Mouse (Mus musculus) gastrocnemius, postnatal 10 days (tissue): ENCODE measurements around the gene Hdac11. TPM values are rescaled to one million over a fixed set of nuclear protein-coding genes. Genes with fewer than 3 reads are reported as not detected.
"Not testable (repeated sequence)": the region's sequence is repeated elsewhere in the genome, so short reads cannot be mapped to it uniquely, and the experiment has no call there.

ENCODE experiments used
- DNase-seq: peaks from one replicate; pipeline ENCODE4 v3.0.0; 2021; ENCODE audit warnings: mixed read lengths
- total RNA-seq, 2 experiments: library from RNA; stranded (reverse); gene quantifications; 2 replicates each; pipeline ENCODE4 v1.2.3; 2021

Gene Hdac11
- total RNA-seq, 2 experiments from 2014 or later = 14.1 to 17.2 TPM

GRCm38 (mm10) chr6:91202571-91202970 lies 46.1 kb downstream of the Hdac11 start:
- DNase-seq = no peak

GRCm38 (mm10) chr6:91205346-91205745 lies 48.9 kb downstream of the Hdac11 start:
- no peak for DNase-seq

GRCm38 (mm10) chr6:91205791-91206190 lies 49.3 kb downstream of the Hdac11 start:
- no peak for DNase-seq

- DNase-seq = no peak
Measured at GRCm38 (mm10) chr6:91207491-91207890, 51.0 kb downstream of the Hdac11 start.

- no peak for DNase-seq
Measured at GRCm38 (mm10) chr6:91209780-91210179, 53.3 kb downstream of the Hdac11 start.

- DNase-seq = no peak
Measured at GRCm38 (mm10) chr6:91210852-91211251, 54.4 kb downstream of the Hdac11 start.

GRCm38 (mm10) chr6:91212155-91212554 lies 55.7 kb downstream of the Hdac11 start, which contains the start of gene Fbln2:
TSS of gene Fbln2 (plus strand) at chr6:91212455.
- DNase-seq = not testable (repeated sequence)

- DNase-seq = peak; percentile 77
Measured at GRCm38 (mm10) chr6:91212571-91212970, 56.1 kb downstream of the Hdac11 start.

- no peak for DNase-seq
Measured at GRCm38 (mm10) chr6:91213287-91214218, 57.1 kb downstream of the Hdac11 start.

GRCm38 (mm10) chr6:91215454-91215853 lies 59.0 kb downstream of the Hdac11 start:
- no peak for DNase-seq

- no peak for DNase-seq
Measured at GRCm38 (mm10) chr6:91218445-91218844, 62.0 kb downstream of the Hdac11 start.

- no peak for DNase-seq
Measured at GRCm38 (mm10) chr6:91218871-91219270, 62.4 kb downstream of the Hdac11 start.

GRCm38 (mm10) chr6:91220062-91220461 lies 63.6 kb downstream of the Hdac11 start:
- no peak for DNase-seq

GRCm38 (mm10) chr6:91221094-91221493 lies 64.6 kb downstream of the Hdac11 start:
- DNase-seq = peak; percentile 35

GRCm38 (mm10) chr6:91222694-91223346 lies 66.4 kb downstream of the Hdac11 start:
- no peak for DNase-seq

Other genes with a start within 250 kb of the Hdac11 start
- 10 to 100 TPM; 58.8 to 71.1 TPM for gene Iqsec1, start 168.0 kb upstream of the Hdac11 start, total RNA-seq
- gene Nup210, start 39.8 kb upstream of the Hdac11 start, total RNA-seq = 10 to 100 TPM; 20.6 to 27.9 TPM
- gene Fbln2, start 55.8 kb downstream of the Hdac11 start, total RNA-seq = 10 to 100 TPM; 63.3 to 73.2 TPM